Mouse (Mus musculus) lung, embryonic 14.5 days (tissue): ENCODE measurements around the gene Socs2. TPM values are rescaled to one million over a fixed set of nuclear protein-coding genes. Genes with fewer than 3 reads are reported as not detected.

Experiments used
- ATAC-seq: fragments of 200-750 bp; cut with Nextera tagmentation; 2 replicates; pipeline ENCODE4 v1.8.0; 2017; ENCODE audit warnings: mild to moderate bottlenecking, moderate TSS enrichment, moderate library complexity; ENCODE audit not compliant: insufficient read depth
- DNase-seq: peaks from one replicate; pipeline ENCODE4 v3.0.0-alpha.2; 2015
- H3K27ac ChIP-seq: fragments of 300-500 bp; sonication (generic); 2 replicates; pipeline ENCODE4 v1.5.1; 2014; ENCODE audit warnings: low read depth, mild to moderate bottlenecking, moderate library complexity
- H3K27me3 ChIP-seq: fragments of 300-500 bp; sonication (generic); 2 replicates; pipeline ENCODE4 v1.6.1; 2014; ENCODE audit warnings: low read length, control low read depth; ENCODE audit not compliant: insufficient read depth
- H3K36me3 ChIP-seq: fragments of 300-500 bp; sonication (generic); 2 replicates; pipeline ENCODE4 v1.6.1; 2014; ENCODE audit warnings: control low read depth; ENCODE audit not compliant: insufficient read depth
- H3K4me1 ChIP-seq: fragments of 300-500 bp; sonication (generic); 2 replicates; pipeline ENCODE4 v1.6.1; 2014; ENCODE audit warnings: antibody characterized with exemption, control low read depth; ENCODE audit not compliant: insufficient read depth
- H3K4me2 ChIP-seq: fragments of 300-500 bp; sonication (generic); 2 replicates; pipeline ENCODE4 v1.6.1; 2014; ENCODE audit warnings: mild to moderate bottlenecking
- H3K4me3 ChIP-seq: fragments of 300-500 bp; sonication (generic); 2 replicates; pipeline ENCODE4 v1.5.1; 2014; ENCODE audit warnings: low read depth, low read length
- H3K9ac ChIP-seq: fragments of 300-500 bp; sonication (generic); 2 replicates; pipeline ENCODE4 v1.6.1; 2014
- H3K9me3 ChIP-seq: fragments of 300-500 bp; sonication (generic); 2 replicates; pipeline ENCODE4 v1.6.1; 2016; ENCODE audit warnings: low read depth, low read length, control low read depth
- CTCF ChIP-seq: IDR thresholded peaks from 2 replicates; pipeline ENCODE4 v1.5.1; 2016; ENCODE audit warnings: antibody characterized with exemption, low read depth
- WGBS: fragments of 180-500 bp; shearing (Covaris S2); extraction: QIAGEN DNeasy Blood & Tissue Kit; methylation state at CpG from one replicate; pipeline ENCODE4 v1.1.7; 2014; 5-methylcytosine and 5-hydroxymethylcytosine counted together
- polyA plus RNA-seq: library from polyadenylated mRNA; unstranded; fragments of >200 nt; fragmentation: Nextera tagmentation; extraction: Ambion mirVana; gene quantifications from 2 replicates; pipeline ENCODE4 v1.2.1, GENCODE M21; 2014

Socs2 gene
- polyA plus RNA-seq: 124 and 129 TPM in 2 replicates

DNA sequence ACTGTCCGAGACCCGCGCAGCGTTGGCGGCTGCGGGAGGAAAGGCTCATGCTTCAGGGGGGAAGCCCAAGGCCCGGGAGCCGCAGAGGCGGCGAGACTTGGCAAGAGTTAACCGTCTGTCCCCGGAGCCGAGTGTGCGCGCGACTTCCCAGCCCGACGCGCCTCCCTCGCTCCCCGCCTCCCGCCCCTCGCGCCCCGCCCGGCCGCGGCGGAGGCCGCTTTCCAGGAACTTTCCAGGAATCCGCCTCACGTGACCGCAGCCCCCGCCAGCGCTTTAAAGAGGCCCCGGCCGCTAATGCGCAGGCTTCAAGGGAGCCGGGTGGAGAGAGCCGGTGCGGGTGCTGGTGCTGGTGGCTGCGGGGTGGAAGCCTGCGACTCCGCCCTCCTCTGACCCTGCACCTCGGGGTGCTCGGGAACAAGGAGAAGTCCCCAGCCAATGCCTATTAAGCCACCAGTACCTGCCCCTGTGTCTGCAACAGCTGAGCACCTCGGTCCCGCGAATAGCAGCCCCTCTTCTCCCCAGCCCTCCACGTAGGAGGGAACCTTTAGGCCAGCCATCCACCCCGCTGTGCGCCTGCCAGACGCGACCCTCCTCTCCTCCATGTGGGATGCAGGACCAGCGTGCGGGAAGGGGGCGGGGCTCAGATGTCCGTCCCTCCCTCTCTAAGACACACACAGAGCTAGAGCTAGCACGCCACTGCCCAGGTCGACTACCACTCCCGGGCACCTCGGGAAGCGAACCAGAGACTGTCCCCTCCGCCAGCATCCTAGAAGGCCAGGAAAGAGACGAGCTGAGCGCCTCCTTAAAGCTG is at the start of gene Socs2:
Socs2 (minus strand) TSS at position 496 of the 811 bp plus-strand sequence.
- WGBS: under 1% methylated on average over 62 of the region's 66 CpGs
- ATAC-seq: peak; percentile 84

DNA sequence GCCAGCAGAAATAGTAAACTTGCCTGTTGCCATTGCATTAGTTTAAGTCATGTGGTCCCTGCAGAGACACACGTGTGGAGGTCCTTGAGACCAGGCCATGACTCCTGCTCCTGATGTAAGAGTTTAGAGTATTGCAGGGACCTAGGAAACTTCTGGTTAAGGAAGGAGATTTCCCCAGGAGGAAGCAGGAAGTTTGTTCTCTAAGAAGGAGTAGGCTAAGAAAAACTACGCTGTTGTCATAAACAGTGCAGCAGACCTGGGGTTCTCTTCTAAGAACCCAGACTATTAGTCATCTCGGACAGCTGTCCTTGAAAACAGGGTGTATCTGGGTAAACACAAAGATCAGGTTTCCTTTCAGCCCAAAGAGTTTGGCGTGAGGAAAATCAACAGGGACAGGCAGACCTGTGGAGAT is 48.5 kb upstream of the Socs2 start:
- Histone ChIP-seq H3K9me3 (no peaks in the 10 kb centered on the region), H3K27me3 (no peaks in the 10 kb centered on the region), H3K36me3 (no peaks in the 10 kb centered on the region), H3K4me2 (no peak overlapping the region), H3K27ac (no peak overlapping the region), H3K4me3 (no peak overlapping the region), H3K9ac (no peak overlapping the region), H3K4me1 (no peaks in the 10 kb centered on the region)
- 15% methylated on average over 4 of the region's 4 CpGs for WGBS
- ATAC-seq (peak; percentile 31; the same call in 1 of the 2 replicates), DNase-seq (peak; percentile 45)
- no peak for TF ChIP-seq CTCF

More for the DNA sequence above, at the start of gene Socs2:
- DNase-seq: peak; percentile 98
- TF ChIP-seq CTCF: no peak
- Histone ChIP-seq H3K9me3 (no peaks in the 10 kb centered on the region), H3K9ac (peak within 1 kb of the TSS; percentile 85), H3K27ac (peak within 1 kb of the TSS; percentile 93), H3K27me3 (no peaks in the 10 kb centered on the region), H3K4me3 (peak within 1 kb of the TSS; percentile 74), H3K4me2 (peak within 1 kb of the TSS; percentile 96), H3K4me1 (no peaks in the 10 kb centered on the region), H3K36me3 (peaks cover 4% of the 10 kb centered on the region)

DNA sequence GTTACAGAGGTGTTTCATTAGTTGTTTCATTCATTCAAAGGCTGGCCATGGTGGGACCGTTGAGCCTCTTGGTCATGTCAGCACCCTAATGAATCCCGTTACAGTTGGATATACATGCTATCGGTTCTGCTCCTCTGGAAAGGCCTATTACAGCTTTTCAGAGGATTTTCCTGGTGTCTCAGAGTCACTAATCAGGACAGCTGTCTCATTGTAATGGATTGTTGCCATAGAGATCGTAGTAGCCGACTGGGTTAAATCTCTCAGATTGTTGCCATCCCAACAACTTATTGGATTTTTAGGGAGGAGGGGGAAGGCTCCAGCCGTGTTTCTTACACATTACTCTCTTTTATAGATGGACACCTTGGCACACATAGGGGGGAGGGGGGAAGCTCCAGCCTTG is 47.5 kb upstream of the Socs2 start:
- WGBS: 74% methylated on average over 6 of the region's 6 CpGs
- no peak overlapping the region for H3K4me2 ChIP-seq
- no peak overlapping the region for H3K9ac ChIP-seq
- TF ChIP-seq CTCF: no peak
- DNase-seq (no peak), ATAC-seq (no peak)
- H3K36me3 ChIP-seq: no peaks in the 10 kb centered on the region
- no peaks in the 10 kb centered on the region for H3K9me3 ChIP-seq
- no peaks in the 10 kb centered on the region for H3K27me3 ChIP-seq
- no peak overlapping the region for H3K27ac ChIP-seq
- H3K4me3 ChIP-seq: no peak overlapping the region
- H3K4me1 ChIP-seq: no peaks in the 10 kb centered on the region

DNA sequence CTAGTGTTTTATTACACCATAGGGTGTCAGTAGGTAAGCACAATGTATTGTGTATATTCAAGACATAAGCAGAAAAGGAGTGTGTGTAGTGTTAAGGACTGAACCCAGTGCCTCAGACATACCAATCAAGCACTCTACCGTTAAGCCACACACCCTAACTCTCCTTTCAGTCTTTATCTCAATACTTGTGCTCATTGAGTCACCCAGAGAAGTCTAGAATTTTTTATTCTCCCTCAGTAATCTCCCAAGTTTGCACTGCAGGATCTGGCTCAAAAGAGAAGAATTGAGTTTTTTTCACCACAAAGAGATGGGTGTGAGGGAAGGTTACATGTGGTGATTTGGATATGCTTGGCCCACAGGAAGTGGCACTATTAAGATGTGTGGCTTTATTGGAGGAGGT is 45.3 kb upstream of the Socs2 start:
- Histone ChIP-seq H3K27me3 (no peaks in the 10 kb centered on the region), H3K9me3 (no peaks in the 10 kb centered on the region), H3K4me2 (no peak overlapping the region), H3K36me3 (no peaks in the 10 kb centered on the region), H3K4me1 (no peaks in the 10 kb centered on the region), H3K4me3 (no peak overlapping the region), H3K9ac (no peak overlapping the region), H3K27ac (no peak overlapping the region)
- 64% methylated on average over 1 of the region's 1 CpGs for WGBS
- no peak for TF ChIP-seq CTCF
- ATAC-seq: no peak
- no peak for DNase-seq

DNA sequence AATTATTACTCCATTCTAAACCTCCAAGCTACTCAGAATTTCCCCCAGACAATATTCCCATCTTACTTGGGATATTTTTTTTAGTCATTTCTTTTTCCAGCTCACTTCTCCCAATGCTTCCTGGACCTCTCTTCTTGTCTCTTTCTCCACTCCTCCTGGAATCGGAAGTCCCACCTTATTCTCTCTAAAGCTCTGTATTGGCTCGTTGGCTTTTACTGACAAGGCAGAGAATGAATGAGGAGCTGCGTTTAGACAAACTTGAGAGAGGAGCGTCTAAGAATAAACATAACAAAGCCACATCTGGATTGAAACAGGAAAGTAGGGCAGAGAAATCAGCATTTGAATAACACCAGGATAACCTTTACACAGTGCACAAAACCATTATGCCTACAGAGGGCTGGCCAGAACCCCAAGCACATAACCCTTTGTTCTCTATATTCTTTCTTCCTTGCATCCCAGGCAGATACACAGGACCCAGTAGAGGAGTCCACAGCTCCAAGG is 44.1 kb upstream of the Socs2 start:
- H3K27ac ChIP-seq: no peak overlapping the region
- H3K36me3 ChIP-seq: no peaks in the 10 kb centered on the region
- WGBS: 40% methylated on average over 4 of the region's 4 CpGs
- no peak for TF ChIP-seq CTCF
- H3K9ac ChIP-seq: no peak overlapping the region
- no peaks in the 10 kb centered on the region for H3K4me1 ChIP-seq
- no peak overlapping the region for H3K4me2 ChIP-seq
- H3K4me3 ChIP-seq: no peak overlapping the region
- ATAC-seq: no peak
- peak; percentile 31 for DNase-seq
- H3K9me3 ChIP-seq: no peaks in the 10 kb centered on the region
- no peaks in the 10 kb centered on the region for H3K27me3 ChIP-seq

DNA sequence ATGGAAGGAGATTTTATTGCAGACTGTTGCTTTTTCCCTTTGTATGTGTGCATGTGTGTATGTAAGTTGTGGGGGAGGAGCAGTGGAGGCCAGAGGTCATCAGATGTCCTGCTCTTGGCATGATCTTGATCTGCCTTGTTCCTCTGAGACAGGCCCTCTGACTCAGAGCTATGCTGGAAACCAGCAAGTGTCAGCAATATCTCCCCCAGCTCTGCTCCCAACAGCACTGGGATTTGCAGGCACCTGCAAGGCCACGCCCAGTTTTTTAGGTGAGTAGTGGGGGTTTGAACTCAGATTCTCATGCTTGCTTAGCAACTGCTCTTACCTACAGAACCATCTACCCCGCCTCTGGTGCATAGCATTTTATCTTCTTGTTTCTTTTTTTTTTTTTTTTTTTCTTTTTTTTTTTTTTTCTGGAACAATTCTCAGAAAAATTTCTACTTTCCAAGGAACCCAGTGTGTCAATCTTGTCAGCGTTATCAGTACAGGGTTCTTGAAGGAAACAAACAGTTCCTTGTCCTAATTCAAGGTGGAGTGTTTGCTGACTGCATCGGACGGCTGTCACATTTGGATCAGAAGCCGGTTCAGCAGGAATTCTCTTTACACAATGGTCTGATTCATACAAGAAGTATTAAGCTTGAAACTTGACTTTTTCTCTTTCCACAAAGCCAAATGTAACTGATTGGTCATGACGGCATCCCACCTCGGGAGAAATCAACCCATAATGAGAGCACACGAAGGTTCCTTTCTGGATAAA is 41.2 kb upstream of the Socs2 start:
- ATAC-seq: peak; percentile 69
- Histone ChIP-seq H3K4me1 (no peaks in the 10 kb centered on the region), H3K4me2 (no peak overlapping the region), H3K36me3 (no peaks in the 10 kb centered on the region), H3K27me3 (no peaks in the 10 kb centered on the region), H3K27ac (peak overlapping the region; percentile 33; the same call in 1 of the 2 replicates), H3K9ac (no peak overlapping the region), H3K4me3 (no peak overlapping the region), H3K9me3 (no peaks in the 10 kb centered on the region)
- peak; percentile 80 for DNase-seq
- no peak for TF ChIP-seq CTCF
- WGBS: 66% methylated on average over 9 of the region's 9 CpGs
